Mouse (Mus musculus) embryonic facial prominence, embryonic 10.5 days (tissue): ENCODE results near the gene Mtf2. TPM values are rescaled to one million over a fixed set of nuclear protein-coding genes. Genes with fewer than 3 reads are reported as not detected.
"Not testable (repeated sequence)": the region's sequence is repeated elsewhere in the genome, so short reads cannot be mapped to it uniquely, and the experiment has no call there.

Experiments
- DNase-seq: peaks from one replicate; pipeline ENCODE4 v3.0.0-alpha.2; 2017; ENCODE audit warnings: low spot score
- H3K27ac ChIP-seq: fragments of 300-500 bp; sonication (generic); replicated peaks from 2 replicates; pipeline ENCODE4 v1.5.1; 2016; ENCODE audit warnings: mild to moderate bottlenecking
- H3K27me3 ChIP-seq: fragments of 300-500 bp; sonication (generic); replicated peaks from 2 replicates; pipeline ENCODE4 v1.6.1; 2016; ENCODE audit warnings: low read depth, mild to moderate bottlenecking; ENCODE audit not compliant: poor library complexity, severe bottlenecking
- H3K36me3 ChIP-seq: fragments of 300-500 bp; sonication (generic); replicated peaks from 2 replicates; pipeline ENCODE4 v1.6.1; 2016; ENCODE audit warnings: mild to moderate bottlenecking, moderate library complexity
- H3K4me1 ChIP-seq: fragments of 300-500 bp; sonication (generic); 2 replicates; pipeline ENCODE4 v1.6.1; 2016
- H3K4me3 ChIP-seq: fragments of 300-500 bp; sonication (generic); 2 replicates; pipeline ENCODE4 v1.5.1; 2016; ENCODE audit warnings: mild to moderate bottlenecking, moderate library complexity
- H3K9me3 ChIP-seq: fragments of 300-500 bp; sonication (generic); 2 replicates; pipeline ENCODE4 v1.6.1; 2016; ENCODE audit warnings: mild to moderate bottlenecking
- WGBS: fragments of 180-500 bp; shearing (Covaris S2); methylation state at CpG from one replicate; pipeline ENCODE4 v1.1.7; 2016; 5-methylcytosine and 5-hydroxymethylcytosine counted together
- polyA plus RNA-seq: library from polyadenylated mRNA; unstranded; fragments of >200 nt; fragmentation: Nextera tagmentation; extraction: Ambion mirVana; gene quantifications from 2 replicates; pipeline ENCODE4 v1.2.1, GENCODE M21; 2016

Gene Mtf2
- polyA plus RNA-seq, 1 experiment from 2014 or later, result 183 TPM

GRCm38 (mm10) chr5:108049711-108050268 lies 15.7 kb upstream of the Mtf2 start:
- Histone ChIP-seq H3K4me3 (no peak overlapping the region), H3K4me1 (0 out of 2 replicates have a peak, but pooled peaks cover 4% of the 10 kb centered on the region), H3K36me3 (no peaks in the 10 kb centered on the region), H3K27me3 (no peaks in the 10 kb centered on the region), H3K27ac (no peak overlapping the region), H3K9me3 (no peaks in the 10 kb centered on the region)
- 7% methylated on average over 3 of the region's 3 CpGs for WGBS
- no peak for DNase-seq

GRCm38 (mm10) chr5:108051026-108051425 lies 14.4 kb upstream of the Mtf2 start:
- 84% methylated on average over 2 of the region's 2 CpGs for WGBS
- H3K9me3 ChIP-seq, result no peaks in the 10 kb centered on the region
- H3K4me1 ChIP-seq, result 0 out of 2 replicates have a peak, but pooled peaks cover 4% of the 10 kb centered on the region
- no peak overlapping the region for H3K4me3 ChIP-seq
- no peaks in the 10 kb centered on the region for H3K27me3 ChIP-seq
- no peak overlapping the region for H3K27ac ChIP-seq
- DNase-seq, result no peak
- H3K36me3 ChIP-seq, result no peaks in the 10 kb centered on the region

GRCm38 (mm10) chr5:108051727-108052126 lies 13.7 kb upstream of the Mtf2 start:
- DNase-seq, H3K27me3 ChIP-seq, H3K9me3 ChIP-seq, H3K36me3 ChIP-seq, H3K27ac ChIP-seq, H3K4me1 ChIP-seq, H3K4me3 ChIP-seq: not testable (repeated sequence)
- 93% methylated on average over 9 of the region's 9 CpGs for WGBS

GRCm38 (mm10) chr5:108052200-108052599 lies 13.3 kb upstream of the Mtf2 start:
- H3K9me3 ChIP-seq, result no peaks in the 10 kb centered on the region
- no peak overlapping the region for H3K4me3 ChIP-seq
- H3K4me1 ChIP-seq, result 0 out of 2 replicates have a peak, but pooled peaks cover 4% of the 10 kb centered on the region
- no peak for DNase-seq
- 80% methylated on average over 1 of the region's 1 CpGs for WGBS
- no peaks in the 10 kb centered on the region for H3K36me3 ChIP-seq
- no peaks in the 10 kb centered on the region for H3K27me3 ChIP-seq
- H3K27ac ChIP-seq, result no peak overlapping the region

GRCm38 (mm10) chr5:108053566-108053965 lies 11.9 kb upstream of the Mtf2 start:
- DNase-seq, result no peak
- no peak overlapping the region for H3K27ac ChIP-seq
- 90% methylated on average over 6 of the region's 6 CpGs for WGBS
- no peaks in the 10 kb centered on the region for H3K27me3 ChIP-seq
- no peaks in the 10 kb centered on the region for H3K9me3 ChIP-seq
- H3K4me1 ChIP-seq, result 0 out of 2 replicates have a peak, but pooled peaks cover 4% of the 10 kb centered on the region
- no peaks in the 10 kb centered on the region for H3K36me3 ChIP-seq
- H3K4me3 ChIP-seq, result no peak overlapping the region

- 92% methylated on average over 9 of the region's 9 CpGs for WGBS
- H3K9me3 ChIP-seq, result peaks cover 3% of the 10 kb centered on the region; the same call in 1 of the 2 replicates
- no peak overlapping the region for H3K27ac ChIP-seq
- no peaks in the 10 kb centered on the region for H3K27me3 ChIP-seq
- H3K4me3 ChIP-seq, result no peak overlapping the region
- no peak for DNase-seq
- H3K36me3 ChIP-seq, result no peaks in the 10 kb centered on the region
- H3K4me1 ChIP-seq, result no peaks in the 10 kb centered on the region
Observed at GRCm38 (mm10) chr5:108060413-108060812, 5.1 kb upstream of the Mtf2 start.

- H3K27me3 ChIP-seq, result no peaks in the 10 kb centered on the region
- 0 out of 2 replicates have a peak, but pooled peaks cover 8% of the 10 kb centered on the region for H3K4me1 ChIP-seq
- no peak overlapping the region for H3K4me3 ChIP-seq
- no peak for DNase-seq
- H3K9me3 ChIP-seq, result 0 out of 2 replicates have a peak, but pooled peaks cover 3% of the 10 kb centered on the region
- peaks cover 100% of the 10 kb centered on the region for H3K36me3 ChIP-seq
- no peak overlapping the region for H3K27ac ChIP-seq
- WGBS, result 98% methylated on average over 1 of the region's 1 CpGs
Observed at GRCm38 (mm10) chr5:108072301-108072700, 6.8 kb downstream of the Mtf2 start.

- Histone ChIP-seq H3K36me3 (peaks cover 97% of the 10 kb centered on the region), H3K4me1 (0 out of 2 replicates have a peak, but pooled peaks cover 4% of the 10 kb centered on the region), H3K4me3 (no peak overlapping the region), H3K27me3 (no peaks in the 10 kb centered on the region), H3K9me3 (no peaks in the 10 kb centered on the region), H3K27ac (no peak overlapping the region)
- DNase-seq, result no peak
Observed at GRCm38 (mm10) chr5:108076241-108076640, 10.8 kb downstream of the Mtf2 start.

GRCm38 (mm10) chr5:108076833-108077540 lies 11.5 kb downstream of the Mtf2 start:
- Histone ChIP-seq H3K9me3 (no peaks in the 10 kb centered on the region), H3K4me3 (no peak overlapping the region), H3K27me3 (no peaks in the 10 kb centered on the region), H3K27ac (no peak overlapping the region), H3K36me3 (peaks cover 96% of the 10 kb centered on the region), H3K4me1 (0 out of 2 replicates have a peak, but pooled peaks cover 4% of the 10 kb centered on the region)
- DNase-seq, result no peak
- WGBS, result 65% methylated on average over 6 of the region's 6 CpGs

GRCm38 (mm10) chr5:108079603-108080002 lies 14.1 kb downstream of the Mtf2 start:
- Histone ChIP-seq H3K4me1 (0 out of 2 replicates have a peak, but pooled peaks cover 4% of the 10 kb centered on the region), H3K4me3 (no peak overlapping the region), H3K9me3 (no peaks in the 10 kb centered on the region), H3K27me3 (no peaks in the 10 kb centered on the region), H3K27ac (no peak overlapping the region), H3K36me3 (peaks cover 94% of the 10 kb centered on the region)
- no peak for DNase-seq

GRCm38 (mm10) chr5:108082380-108082779 lies 16.9 kb downstream of the Mtf2 start:
- no peaks in the 10 kb centered on the region for H3K27me3 ChIP-seq
- H3K4me1 ChIP-seq, result 0 out of 2 replicates have a peak, but pooled peaks cover 1% of the 10 kb centered on the region
- H3K36me3 ChIP-seq, result peaks cover 94% of the 10 kb centered on the region
- H3K9me3 ChIP-seq, result no peaks in the 10 kb centered on the region
- H3K4me3 ChIP-seq, result no peak overlapping the region
- no peak for DNase-seq
- WGBS, result 54% methylated on average over 2 of the region's 2 CpGs
- no peak overlapping the region for H3K27ac ChIP-seq

GRCm38 (mm10) chr5:108085440-108085839 lies 20.0 kb downstream of the Mtf2 start:
- no peak for DNase-seq
- Histone ChIP-seq H3K4me3 (no peak overlapping the region), H3K27me3 (no peaks in the 10 kb centered on the region), H3K27ac (no peak overlapping the region), H3K4me1 (no peaks in the 10 kb centered on the region), H3K36me3 (peaks cover 96% of the 10 kb centered on the region), H3K9me3 (no peaks in the 10 kb centered on the region)
- 93% methylated on average over 2 of the region's 2 CpGs for WGBS

GRCm38 (mm10) chr5:108092731-108093130 lies 27.3 kb downstream of the Mtf2 start:
- WGBS, result 94% methylated on average over 8 of the region's 8 CpGs
- not testable (repeated sequence) for H3K4me3 ChIP-seq, H3K9me3 ChIP-seq, H3K4me1 ChIP-seq, DNase-seq, H3K27me3 ChIP-seq, H3K27ac ChIP-seq
- peaks cover 98% of the 10 kb centered on the region for H3K36me3 ChIP-seq
